Mouse (Mus musculus) left cerebral cortex, adult 9 months (tissue): ENCODE data around the gene Ccdc149.

Experiments
- DNase-seq, 2 experiments: peaks; one replicate each; pipeline ENCODE4 v3.0.0; 2022; ENCODE audit warnings: low spot score in 2 of 2

Ccdc149 gene

DNA sequence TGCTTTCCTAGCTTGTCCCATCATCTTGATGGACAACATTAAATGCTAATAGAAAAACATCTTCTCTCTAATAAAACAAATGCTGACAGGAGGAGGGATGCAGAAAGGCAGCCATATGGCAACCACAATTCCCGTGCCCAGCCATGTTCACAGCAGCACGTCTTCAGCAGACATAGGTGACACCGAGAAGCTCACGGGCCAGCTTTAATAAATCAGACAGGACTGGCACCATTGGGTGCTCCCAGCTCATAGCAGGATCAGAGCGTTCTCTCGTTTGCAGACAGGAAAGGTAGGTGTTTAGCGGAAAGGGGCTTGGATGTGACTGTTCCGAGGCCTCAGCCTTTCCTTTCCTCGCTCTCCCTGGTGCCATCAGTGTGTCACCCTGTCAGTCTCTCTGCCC, 95.5 kb downstream of the Ccdc149 start:
- DNase-seq = no peak

DNA sequence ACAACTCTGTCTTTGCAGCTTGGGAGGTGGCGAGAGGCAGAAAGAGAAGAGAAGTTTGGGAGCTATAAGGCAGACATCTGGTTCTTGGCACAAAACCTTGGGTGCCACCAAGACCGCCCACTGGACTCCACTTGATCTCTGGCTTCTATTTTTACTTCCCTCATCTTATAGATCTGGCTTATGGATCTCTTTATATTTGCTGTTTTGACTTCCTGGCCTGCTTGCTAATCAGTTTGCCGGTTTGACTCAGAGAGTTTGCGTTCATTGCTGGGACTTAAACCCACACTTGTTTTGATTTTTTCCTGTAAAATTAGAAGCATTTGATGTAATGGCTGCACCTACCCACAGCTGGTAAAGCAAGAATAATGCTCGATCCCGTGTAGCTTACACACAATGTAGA, 100.4 kb downstream of the Ccdc149 start:
- DNase-seq = peak in 1 of 2 experiments; percentile 30

DNA sequence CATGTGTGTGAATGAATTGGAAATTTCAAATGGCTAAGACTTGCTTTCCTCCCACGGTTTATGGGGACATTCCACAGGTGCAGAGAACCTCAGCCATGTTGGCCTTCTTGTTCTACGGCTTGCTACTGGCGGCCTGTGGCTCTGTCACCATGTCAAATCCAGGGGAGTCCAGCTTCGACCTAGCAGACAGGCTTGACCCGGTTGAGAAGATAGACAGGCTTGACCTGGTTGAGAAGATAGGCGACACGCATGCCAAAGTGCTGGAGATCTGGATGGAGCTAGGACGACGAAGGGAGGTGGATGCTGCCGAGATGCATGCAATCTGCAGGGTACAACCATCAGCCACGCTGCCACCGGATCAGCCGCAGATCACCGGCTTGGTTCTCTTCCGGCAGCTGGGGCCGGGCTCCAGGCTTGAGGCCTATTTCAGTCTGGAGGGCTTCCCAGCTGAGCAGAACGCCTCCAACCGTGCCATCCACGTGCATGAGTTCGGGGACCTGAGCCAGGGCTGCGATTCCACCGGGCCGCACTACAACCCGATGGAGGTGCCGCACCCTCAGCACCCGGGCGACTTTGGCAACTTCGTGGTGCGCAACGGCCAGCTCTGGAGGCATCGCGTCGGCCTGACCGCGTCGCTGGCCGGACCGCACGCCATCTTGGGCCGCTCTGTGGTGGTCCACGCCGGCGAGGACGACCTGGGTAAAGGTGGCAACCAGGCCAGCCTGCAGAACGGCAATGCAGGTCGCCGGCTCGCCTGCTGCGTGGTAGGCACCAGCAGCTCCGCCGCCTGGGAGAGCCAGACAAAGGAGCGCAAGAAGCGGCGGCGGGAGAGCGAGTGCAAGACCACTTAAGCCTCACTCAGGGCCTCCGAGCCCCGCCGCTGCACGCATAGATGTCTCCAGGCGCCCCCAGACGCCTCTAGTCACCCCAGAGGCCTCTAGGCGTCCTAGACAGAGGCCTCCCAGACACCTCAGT, 103.2 kb downstream of the Ccdc149 start:
- no peak for DNase-seq

DNA sequence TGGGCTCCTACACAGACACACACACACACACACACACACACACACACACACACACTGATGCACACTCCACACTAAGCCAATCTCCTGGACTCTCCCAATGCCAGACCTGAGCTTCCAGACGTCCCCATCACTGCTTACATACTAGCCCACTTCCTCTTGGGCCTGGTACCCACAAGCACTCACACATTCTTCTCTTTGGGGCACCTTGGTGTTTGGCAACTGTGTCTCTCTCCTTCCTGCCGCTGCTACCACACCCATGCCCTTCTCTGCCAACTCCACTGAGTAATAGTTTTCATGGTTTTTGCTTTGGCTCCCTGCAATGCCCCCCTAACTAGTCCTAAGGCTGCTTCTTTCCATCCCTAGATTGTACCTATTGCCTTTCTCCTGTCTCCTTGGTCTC, 104.7 kb downstream of the Ccdc149 start:
- DNase-seq = no peak

DNA sequence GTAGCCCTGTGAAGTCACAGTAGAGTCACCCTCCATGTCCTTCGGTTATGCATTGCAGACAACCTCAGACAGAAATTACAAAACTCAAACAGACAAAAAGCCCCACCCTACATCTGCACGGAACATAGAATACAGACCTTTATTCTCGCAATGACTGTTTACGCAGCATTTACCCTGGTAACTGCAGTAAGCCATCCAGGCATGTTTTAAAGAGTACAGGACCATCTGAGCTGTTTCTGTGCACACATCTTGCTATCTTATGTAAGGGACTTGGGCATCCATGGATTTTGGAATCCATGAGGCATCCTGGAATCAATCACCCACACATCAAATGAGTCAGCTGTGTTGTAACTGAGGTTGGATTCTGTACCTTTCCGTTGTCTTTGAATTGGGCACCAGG, 105.4 kb downstream of the Ccdc149 start:
- DNase-seq = peak in 1 of 2 experiments; percentile 52

DNA sequence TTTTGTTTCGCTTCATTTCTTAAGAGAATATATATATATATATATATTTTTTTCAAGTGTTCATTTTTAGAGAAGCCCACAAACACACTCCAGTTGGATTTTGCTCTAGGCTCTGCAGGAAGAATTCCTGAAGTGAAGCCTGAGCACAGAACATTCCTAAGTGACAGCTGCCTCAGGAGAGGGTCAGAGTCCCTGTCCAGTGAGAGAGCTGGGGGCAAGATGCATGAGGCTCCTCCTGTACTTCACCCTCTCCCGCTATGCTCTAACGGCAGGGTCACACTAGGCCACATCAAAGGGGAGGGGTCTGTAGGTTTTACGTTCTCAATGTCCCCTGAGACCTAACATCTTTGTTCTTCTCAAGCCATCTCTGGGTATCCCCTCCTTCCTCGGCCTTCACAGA, 106.8 kb downstream of the Ccdc149 start:
- DNase-seq = no peak

DNA sequence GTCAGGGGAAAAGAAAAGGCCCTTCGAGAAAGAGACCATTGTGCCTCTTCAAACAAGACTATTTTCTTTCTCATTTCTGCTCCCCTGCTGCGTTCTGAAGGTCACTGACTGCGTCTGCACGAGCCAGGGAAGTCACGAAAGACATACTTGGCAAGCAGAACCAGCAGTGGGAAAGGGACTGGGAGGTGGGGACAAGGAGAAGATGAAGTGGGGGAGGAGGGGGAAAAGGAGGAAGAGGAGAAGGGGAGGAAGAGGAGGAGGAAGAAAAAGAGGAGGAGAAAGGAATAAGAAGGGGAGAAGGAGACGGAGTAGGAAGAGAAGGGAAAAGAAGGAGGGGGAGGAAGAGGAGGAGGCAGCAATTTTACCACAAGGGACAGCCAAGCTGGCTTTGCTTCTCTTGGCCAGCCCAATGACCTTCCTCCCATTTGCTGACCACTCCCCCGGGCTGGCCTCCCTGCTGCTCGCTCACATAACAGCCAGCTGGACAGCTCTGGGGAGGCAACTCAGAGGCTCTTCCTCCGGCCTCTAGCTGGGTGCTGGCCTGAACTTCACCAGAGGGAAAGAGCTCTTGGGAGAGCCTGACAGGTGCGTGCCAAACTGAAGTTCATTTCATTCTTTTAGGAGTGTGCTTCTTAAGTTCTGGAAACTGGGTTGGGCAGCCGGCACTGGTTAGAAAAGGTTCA, 107.7 kb downstream of the Ccdc149 start, which contains the start of gene Sod3:
Gene Sod3 (plus strand): TSS at position 324 of the 683 bp plus-strand sequence.
- no peak for DNase-seq

DNA sequence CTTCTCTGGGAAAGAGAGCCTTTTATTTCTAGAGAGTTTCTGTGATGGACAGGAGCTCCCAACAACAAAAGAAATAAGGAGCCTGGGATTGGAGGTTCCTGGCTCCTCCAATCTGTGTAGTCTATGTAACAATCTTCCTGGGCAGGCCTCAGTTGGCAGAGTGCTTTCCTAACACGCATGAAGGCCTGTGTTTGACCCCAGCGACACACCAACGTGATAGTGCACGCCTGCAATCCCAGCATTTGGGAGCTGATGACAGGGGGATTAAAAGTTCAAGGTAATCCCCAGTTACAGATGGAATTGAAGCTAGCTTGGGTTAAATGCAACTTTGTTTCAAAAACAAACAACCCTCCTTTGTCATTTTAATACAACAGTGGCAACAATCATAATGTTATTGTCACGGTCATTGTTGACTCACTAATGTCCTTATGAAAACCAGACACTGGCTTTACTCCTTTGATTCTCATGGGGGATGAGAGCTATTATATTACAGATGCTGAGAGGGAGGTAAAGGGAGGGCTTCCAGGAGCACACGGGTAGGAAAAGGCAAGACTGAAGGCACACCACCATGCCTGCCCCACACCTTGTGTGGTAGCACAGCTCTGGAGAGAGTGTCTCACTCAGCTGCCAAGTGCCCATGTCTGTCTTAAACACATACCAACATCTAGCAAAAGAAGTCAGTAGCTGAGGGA, 108.4 kb downstream of the Ccdc149 start:
- no peak for DNase-seq

DNA sequence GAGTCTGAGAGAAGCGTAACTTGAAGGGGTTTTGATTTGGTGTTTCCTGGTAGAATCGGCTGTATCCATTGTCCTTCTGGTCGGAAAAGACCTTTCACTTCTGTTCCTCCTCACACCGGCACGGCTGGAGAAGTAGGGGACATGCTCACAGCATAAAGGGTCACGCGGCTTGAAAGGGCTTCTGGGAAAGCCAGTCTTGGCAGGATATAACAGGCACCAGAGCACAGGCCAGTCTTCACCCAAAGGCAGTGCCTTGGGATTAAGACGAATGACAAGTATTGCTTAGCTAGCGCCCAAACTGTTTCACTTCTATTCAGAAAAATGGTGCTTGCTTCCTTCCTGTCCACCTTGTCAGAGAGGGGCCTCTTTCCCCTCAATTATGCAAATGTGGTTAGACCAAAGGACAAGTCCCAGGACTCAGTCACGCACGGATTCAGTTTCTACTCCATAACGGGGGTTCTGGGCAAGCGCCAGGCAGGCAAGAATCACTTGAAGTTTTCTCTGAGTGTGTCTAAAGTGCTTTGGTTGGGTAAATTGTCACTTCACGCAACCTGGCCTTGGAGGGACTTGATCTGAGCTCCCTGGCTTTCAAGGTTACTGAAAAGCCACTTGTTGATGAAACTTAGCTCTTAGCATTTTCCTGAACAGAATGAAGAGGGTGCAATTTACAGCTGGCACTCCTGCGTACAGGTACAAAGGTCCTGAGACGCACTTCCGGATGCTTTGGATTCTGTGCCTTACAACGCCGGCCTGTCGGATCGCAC, 110.9 kb downstream of the Ccdc149 start:
- DNase-seq = no peak

DNA sequence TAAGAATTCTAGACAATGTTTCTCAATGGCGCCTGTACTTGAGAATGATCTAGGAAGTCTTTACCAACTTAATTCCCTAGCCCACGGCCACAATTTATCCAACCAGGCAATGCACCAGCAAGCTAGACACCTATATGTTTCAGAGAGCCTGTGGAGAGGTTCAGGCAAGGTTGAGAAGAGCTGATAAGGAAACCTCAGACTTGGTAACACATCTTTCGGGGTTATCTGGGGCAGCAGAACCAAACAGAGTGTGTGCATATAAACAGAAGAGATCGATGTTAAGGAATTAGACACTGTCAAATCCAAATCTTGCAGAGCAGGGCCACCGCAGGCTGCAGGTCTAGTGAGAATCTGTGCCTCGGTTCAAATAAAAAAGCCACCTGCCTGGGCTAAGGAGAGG, 113.2 kb downstream of the Ccdc149 start:
- no peak for DNase-seq

DNA sequence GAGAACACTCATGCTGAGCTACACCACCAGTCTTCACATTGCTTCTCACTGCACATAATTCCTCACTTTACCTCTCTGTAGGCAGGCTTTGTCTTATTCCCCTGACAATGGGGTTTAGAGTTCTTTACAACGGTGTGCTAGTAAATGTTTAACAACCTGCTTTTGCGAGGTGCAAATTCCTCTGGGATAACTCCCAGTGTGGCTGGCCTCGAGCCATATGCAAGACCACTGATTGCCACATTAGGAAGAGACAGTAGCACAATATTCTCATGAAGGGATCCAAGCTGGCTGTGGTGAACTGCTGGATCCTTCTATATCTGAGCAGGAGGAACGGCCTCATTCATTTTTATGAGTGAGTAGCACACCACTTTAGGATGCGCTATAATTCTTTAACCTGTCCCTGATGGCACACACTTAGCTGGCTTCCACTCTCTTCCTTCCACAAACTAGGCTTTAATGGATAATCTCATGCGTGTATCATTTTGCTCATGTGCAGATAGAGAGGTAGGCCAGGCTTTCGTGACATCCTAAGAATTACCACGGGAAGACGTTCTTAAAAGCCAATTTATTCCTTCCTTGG, 114.1 kb downstream of the Ccdc149 start:
- DNase-seq = no peak

DNA sequence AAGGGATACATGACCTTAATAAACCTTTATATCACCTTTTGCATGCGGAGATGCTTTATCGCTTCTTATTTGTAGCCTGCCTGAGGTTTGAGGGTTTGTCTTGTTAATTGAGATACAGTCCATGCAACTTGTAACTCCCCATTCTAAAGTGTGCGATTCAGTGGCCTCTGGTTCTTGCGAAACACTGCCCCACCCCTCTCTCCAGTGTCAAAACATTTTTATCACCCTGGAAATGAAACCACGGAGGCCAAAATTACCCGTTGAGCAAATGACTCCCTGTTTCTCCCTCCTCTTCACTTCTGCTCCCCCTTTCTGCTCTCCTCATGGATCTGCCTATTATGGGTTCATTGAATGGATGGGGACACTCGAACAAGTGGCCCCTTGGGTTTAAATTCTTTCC, 115.7 kb downstream of the Ccdc149 start:
- DNase-seq = no peak

DNA sequence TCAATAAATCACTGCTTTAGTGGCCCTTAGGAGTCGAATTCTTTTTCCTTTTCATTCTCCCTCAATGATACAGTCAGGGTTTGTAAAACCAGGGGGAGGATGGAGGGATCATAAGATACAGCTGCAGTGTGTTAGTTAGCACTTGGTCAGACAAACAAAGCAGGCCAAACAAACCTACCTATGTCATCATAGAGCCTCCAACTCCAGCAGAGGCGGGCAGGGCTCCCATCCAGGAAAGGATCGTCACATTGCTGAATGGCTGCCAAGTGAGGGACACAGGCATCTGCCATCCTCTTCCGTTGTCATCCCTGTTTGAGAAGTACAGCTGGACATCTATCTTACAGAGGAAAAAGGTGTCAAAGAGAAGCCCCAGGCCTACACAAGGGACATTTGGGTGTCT, 116.9 kb downstream of the Ccdc149 start:
- no peak for DNase-seq

DNA sequence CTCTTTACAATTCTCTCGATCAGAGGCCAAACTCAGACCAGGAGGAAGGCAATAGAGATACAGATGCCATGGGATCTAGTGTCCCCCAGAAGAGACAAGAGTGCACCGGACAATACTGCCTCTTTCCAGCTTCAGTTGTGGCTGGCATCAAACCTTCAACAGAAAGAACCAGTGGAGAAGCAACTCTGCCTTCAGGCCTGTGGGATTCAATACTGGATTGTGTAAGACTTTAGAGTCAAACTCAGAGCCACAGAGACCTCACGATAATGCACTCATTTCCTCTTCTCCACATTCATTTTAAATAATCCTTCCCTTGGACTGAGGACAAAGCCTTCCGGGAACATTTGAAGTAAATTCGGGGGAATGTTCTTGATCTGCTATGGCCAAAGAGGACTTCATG, 118.6 kb downstream of the Ccdc149 start:
- no peak for DNase-seq

DNA sequence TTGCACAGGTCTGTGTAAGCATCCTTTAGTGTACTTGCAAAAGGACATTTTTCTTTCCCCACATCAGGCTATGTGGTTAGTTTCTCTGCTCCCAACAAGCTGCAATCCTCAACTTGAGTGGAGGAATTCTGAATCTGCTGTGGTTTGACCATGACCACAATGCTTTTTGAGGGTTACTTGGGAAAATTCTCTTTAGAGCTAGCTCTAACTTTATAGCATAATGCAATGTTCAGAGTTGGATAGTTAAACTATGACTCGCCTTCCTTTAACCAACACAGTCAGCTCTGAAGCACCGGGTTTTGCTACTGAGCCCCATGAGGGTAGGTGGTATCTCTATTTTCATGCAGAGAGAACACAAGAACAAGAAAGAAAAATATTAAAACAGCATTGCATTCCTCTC, 119.8 kb downstream of the Ccdc149 start:
- no peak for DNase-seq

DNA sequence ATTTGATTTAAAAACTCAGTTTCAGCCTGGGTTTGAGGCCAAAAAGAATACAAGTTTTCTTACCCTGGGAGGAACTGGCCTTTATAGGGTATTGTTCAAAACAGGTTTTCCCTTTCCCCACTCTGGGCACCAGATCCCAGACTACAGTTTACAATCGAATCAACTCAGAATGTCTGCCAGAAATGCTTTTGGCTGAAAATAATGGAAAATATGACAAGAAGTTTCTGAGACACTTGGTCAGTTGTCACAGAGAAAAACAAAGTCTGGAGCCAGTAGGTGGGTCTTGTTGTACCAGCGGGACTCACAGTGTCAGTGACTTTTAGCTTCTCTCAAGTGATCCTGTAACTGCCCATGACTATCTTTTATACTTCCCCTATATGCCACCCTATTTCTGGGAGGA, 120.9 kb downstream of the Ccdc149 start:
- DNase-seq = no peak

DNA sequence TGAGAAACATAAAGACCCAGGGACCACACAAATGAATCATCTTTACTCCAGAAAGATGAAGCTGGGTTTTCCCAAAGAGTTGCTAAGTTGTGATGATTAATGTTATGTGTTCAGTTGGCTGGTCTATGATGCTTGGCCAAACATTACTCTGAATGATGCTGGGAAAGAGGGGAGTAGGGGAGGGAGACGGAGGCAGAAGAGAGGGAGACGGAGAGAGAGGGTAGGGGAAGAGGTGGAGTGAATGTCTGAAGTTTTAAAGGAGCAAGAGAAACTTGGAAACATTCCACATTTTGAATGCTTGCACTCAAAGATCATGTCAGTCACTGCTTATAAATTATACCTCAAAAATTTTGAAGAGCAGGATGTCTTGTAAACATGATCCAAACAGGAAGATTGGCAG, 124.4 kb downstream of the Ccdc149 start:
- no peak for DNase-seq

DNA sequence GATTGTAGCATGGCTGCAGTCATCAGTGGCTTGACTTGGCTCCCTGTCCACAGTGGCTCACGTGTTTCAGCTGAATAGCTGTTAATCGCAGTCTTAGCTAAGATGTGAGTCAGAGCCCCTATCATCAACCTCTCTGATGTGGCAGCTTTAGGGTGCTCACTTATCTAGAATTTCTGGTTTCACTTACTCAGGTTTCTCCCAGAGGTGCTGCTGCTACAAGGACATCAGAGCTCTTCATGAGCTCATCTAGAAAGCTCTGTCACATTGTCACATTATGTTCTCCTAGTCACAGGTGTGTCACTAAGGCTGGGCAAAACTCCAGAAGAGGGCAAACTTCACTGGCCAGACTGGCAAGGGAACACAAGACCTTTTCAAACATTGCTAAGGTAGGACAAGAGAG, 132.2 kb downstream of the Ccdc149 start:
- DNase-seq = no peak

DNA sequence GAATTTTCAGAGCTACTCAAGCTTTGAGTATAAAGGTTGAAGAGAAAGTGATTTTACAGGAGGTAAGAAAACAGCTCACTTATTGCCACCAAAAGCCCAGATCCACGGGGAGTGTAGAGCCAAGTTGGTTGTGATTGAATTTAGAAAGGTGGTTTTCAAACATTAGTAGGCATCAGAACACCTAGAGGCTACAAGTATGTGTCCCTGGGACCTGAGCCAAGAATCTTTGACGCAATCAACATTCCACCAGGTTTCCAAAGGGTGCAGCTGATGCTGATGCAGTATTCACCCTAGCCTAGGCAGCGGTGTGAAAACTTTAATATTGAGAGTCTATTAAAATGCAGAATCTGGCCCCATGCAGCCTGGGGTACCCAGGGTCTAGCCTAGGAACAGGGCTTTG, 135.7 kb downstream of the Ccdc149 start:
- DNase-seq = no peak

DNA sequence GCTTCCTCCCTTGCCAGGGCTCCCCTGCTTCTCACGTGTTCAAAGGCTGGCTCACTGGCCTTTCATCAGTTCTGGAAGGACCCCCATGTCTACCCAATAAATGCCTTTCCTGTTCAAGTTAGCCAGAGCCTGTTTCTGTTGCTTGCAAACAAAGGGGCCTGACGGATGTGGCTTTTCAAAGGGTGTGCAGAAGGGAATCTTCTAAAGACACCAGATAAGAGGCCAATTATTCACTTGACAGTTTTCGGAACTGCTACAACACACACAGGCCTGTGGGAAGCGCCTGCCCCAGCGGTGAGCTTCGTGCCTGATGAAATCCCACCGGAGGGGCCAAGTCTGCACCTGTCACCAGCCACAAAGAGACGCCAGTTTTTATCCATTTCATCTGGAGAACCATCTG, 139.2 kb downstream of the Ccdc149 start:
- no peak for DNase-seq
